Mouse (Mus musculus): Measurements from ENCODE around the gene Hcfc1. TPM values are rescaled to one million over a fixed set of nuclear protein-coding genes. Genes with fewer than 3 reads are reported as not detected.

Hcfc1 gene
- polyA plus RNA-seq, 1 experiment from 2014 or later: 78.6 TPM

DNA sequence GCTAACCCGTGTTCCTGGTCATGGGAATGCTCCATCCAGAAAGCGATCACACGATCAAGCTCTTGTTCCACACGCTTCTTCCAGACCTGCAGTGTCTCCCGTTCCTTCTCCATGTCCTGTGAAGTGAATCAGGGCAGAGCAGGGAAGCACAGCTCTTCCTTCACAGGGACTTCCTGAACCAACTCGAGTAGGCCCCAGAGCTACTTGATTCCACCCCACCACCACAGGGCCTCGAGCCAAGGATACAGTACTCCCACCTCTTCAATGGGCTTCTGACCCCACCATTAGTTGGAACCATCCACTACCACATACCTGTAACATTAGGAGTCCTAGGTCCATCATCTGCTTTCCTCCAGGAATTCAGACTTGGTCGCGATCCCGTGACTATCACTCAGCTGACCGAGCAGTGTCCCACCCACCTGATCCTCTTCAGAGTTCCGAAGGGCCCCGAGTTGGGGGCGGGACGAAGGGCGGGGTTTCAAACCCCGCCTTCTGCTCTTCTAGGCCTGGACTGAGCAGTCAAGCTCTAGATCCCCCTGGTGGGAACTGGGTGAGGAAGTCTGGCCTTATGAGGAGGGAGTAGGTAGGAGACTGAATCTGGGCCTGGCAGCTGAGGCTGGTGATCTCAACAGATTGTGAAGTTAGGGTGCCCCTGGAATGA is 35.6 kb downstream of the Hcfc1 start, which contains the start of gene Renbp:
Gene Renbp, minus strand, starts transcription at position 449 of the 661 bp plus-strand sequence.
- no peaks in the 10 kb centered on the region for H3K36me3 ChIP-seq
- peak within 1 kb of the TSS; percentile 31 for H3K4me2 ChIP-seq (replicated peaks)
- H3K4me1 ChIP-seq: no peaks in the 10 kb centered on the region
- no peak within 1 kb of the TSS for H3K4me3 ChIP-seq
- H3K27me3 ChIP-seq: no peaks in the 10 kb centered on the region
- ATAC-seq (ENCODE audit: low FRiP score): peak; percentile 50; the same call in 1 of the 2 replicates
- 40% methylated on average over 17 of the region's 17 CpGs for WGBS
- no peaks in the 10 kb centered on the region for H3K9me3 ChIP-seq (replicated peaks)
- H3K9ac ChIP-seq: no peak within 1 kb of the TSS
- H3K27ac ChIP-seq: no peak within 1 kb of the TSS

GRCm38 (mm10) chrX:73922550-73922882 is 43.6 kb downstream of the Hcfc1 start:
- Histone ChIP-seq H3K4me1 (peaks cover 4% of the 10 kb centered on the region; the same call in 1 of the 2 replicates), H3K4me3 (peak overlapping the region; percentile 51), H3K27me3 (no peaks in the 10 kb centered on the region), H3K9ac (peak overlapping the region; percentile 60), H3K4me2 (replicated peaks) (peak overlapping the region; percentile 71), H3K36me3 (0 out of 2 replicates have a peak, but pooled peaks cover 13% of the 10 kb centered on the region), H3K9me3 (replicated peaks) (no peaks in the 10 kb centered on the region), H3K27ac (no peak overlapping the region)
- 76% methylated on average over 7 of the region's 8 CpGs for whole genome bisulfite sequencing
- no peak for ATAC-seq (ENCODE audit: low FRiP score)

DNA sequence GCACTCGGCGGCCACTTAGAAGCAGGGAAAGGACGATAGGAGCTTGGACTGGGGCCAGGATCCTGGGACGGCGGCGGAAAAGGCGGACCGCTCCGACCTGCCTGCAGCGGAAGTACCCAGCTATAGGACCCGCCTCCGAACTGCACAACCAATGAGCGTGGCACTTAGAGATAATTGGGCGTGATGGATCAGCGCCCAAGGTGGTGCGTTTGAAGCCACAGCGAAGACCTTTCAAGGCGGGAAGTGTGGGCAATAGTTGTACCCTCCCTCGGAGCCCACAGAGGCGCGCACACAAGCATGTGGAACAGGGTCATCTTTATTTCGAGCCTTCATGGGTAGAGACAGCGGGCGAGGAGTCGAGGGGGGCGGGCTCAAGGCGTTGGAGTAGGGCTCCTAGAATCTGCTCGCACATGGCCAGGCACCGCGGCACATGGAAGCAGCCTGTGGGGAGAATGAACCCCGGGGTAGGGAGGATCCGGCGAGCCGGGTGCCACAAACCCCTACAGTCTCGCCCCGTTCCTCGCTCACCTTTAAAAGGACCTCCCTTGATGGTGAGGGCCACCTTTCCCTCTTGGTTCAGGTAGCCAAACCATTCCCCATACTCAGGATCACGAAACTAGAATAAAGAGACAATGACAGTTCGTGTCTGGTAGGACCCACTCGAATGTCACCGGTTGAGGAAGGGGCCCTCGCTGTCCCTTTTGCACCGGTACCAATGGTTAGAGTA is 44.2 kb downstream of the Hcfc1 start, which contains the start of the genes Arhgap4 and Naa10:
Gene Arhgap4, minus strand, starts transcription at position 48 of the 727 bp plus-strand sequence.
Gene Naa10, minus strand, starts transcription at position 122 of the 727 bp plus-strand sequence.
- Histone ChIP-seq H3K9ac (peak within 1 kb of the TSS; percentile 72), H3K27ac (peak within 1 kb of the TSS; percentile 68)
- WGBS: 21% methylated on average over 39 of the region's 43 CpGs

GRCm38 (mm10) chrX:73921285-73921822 is 44.8 kb downstream of the Hcfc1 start:
- H3K27ac ChIP-seq: peak overlapping the region; percentile 68
- H3K4me1 ChIP-seq: peaks cover 4% of the 10 kb centered on the region; the same call in 1 of the 2 replicates
- H3K9me3 ChIP-seq (replicated peaks): no peaks in the 10 kb centered on the region
- H3K27me3 ChIP-seq: no peaks in the 10 kb centered on the region
- peak overlapping the region; percentile 72 for H3K9ac ChIP-seq
- 0 out of 2 replicates have a peak, but pooled peaks cover 13% of the 10 kb centered on the region for H3K36me3 ChIP-seq
- ATAC-seq (ENCODE audit: low FRiP score): peak; percentile 68
- H3K4me3 ChIP-seq: peak overlapping the region; percentile 51
- WGBS: 24% methylated on average over 34 of the region's 34 CpGs
- H3K4me2 ChIP-seq (replicated peaks): peak overlapping the region; percentile 71

More for the DNA sequence above, 44.2 kb downstream of the Hcfc1 start, which contains the start of the genes Arhgap4 and Naa10:
- no peaks in the 10 kb centered on the region for H3K27me3 ChIP-seq
- H3K36me3 ChIP-seq: 0 out of 2 replicates have a peak, but pooled peaks cover 13% of the 10 kb centered on the region
- peak within 1 kb of the TSS; percentile 71 for H3K4me2 ChIP-seq (replicated peaks)
- H3K9me3 ChIP-seq (replicated peaks): no peaks in the 10 kb centered on the region
- peaks cover 4% of the 10 kb centered on the region; the same call in 1 of the 2 replicates for H3K4me1 ChIP-seq
- ATAC-seq (ENCODE audit: low FRiP score): peak; percentile 98
- H3K4me3 ChIP-seq: peak within 1 kb of the TSS; percentile 51

DNA sequence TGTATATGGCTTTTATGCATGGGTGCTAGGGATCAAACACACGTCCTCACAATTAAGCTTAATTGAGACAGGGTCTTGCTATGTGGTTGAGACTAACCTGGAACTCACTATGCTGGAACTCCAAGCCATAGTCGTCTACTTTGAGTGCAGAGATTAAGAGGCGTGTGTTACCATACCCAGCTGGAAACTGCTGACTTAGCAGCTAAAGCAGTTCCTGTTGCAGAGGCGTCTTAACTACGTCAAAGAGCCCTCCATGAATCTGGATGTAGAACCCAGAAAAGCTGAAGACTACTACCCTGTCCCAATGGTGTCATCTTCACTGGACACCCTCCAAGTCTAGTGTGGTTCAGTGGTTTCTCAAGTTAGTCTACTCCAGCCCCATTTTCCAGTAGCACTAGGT is 47.5 kb downstream of the Hcfc1 start:
- Histone ChIP-seq H3K27ac (no peak overlapping the region), H3K27me3 (no peaks in the 10 kb centered on the region), H3K4me3 (no peak overlapping the region), H3K4me1 (peaks cover 4% of the 10 kb centered on the region), H3K9ac (no peak overlapping the region), H3K36me3 (0 out of 2 replicates have a peak, but pooled peaks cover 13% of the 10 kb centered on the region), H3K4me2 (replicated peaks) (no peak overlapping the region), H3K9me3 (replicated peaks) (no peaks in the 10 kb centered on the region)
- 85% methylated on average over 5 of the region's 5 CpGs for WGBS
- ATAC-seq (ENCODE audit: low FRiP score): no peak

- H3K27me3 ChIP-seq: no peaks in the 10 kb centered on the region
- H3K4me2 ChIP-seq (replicated peaks): no peak overlapping the region
- no peaks in the 10 kb centered on the region for H3K9me3 ChIP-seq (replicated peaks)
- 80% methylated on average over 8 of the region's 8 CpGs for WGBS
- no peak overlapping the region for H3K27ac ChIP-seq
- H3K36me3 ChIP-seq: 0 out of 2 replicates have a peak, but pooled peaks cover 13% of the 10 kb centered on the region
- H3K9ac ChIP-seq: no peak overlapping the region
- no peak for ATAC-seq (ENCODE audit: low FRiP score)
- peaks cover 4% of the 10 kb centered on the region for H3K4me1 ChIP-seq
- H3K4me3 ChIP-seq: no peak overlapping the region
Observed at GRCm38 (mm10) chrX:73916945-73917344, 49.2 kb downstream of the Hcfc1 start.

DNA sequence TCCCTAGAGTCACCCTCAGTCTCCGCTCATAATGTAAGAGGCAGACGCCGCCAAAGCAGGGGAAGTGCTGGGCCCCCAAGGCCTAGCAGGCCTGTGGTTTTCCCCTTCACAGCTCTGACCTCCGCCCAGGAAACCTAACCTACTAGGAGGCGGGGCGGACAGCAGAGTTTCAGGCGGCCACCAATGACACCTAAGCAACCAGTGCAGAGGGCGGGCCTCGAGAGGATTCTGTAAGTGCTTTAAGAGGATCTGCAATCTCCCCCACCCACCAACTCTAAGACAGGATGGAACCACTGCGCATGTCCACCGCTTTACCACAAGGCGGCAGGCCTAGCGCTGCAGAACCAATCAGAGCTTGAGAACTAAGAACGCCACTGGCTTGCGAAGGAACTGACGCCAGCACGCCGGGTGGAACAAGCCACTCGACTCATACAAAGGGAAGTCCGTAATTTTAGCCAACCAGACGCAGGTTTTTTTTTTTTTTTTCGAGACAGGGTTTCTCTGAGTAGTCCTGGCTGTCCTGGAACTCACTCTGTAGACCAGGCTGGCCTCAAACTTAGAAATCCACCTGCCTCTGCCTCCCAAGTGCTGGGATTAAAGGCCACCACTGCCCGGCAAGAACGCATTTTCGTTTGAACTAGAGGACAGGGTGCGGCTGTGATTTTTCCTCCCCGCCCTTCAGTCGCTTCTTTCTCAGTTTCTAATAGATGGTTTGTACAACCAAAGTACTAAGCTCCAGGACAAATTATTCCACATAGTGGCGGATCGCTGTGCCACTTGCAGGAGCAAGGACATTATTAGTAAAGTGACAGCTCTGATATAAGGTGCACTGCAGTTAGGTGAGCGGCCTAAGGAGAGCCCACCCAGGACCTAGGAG is 51.1 kb downstream of the Hcfc1 start:
- 26% methylated on average over 31 of the region's 31 CpGs for WGBS
- Histone ChIP-seq H3K4me2 (replicated peaks) (peak overlapping the region; percentile 42), H3K27ac (peak overlapping the region; percentile 75), H3K4me1 (peaks cover 4% of the 10 kb centered on the region; the same call in 1 of the 2 replicates), H3K9ac (no peak overlapping the region; the same call in 1 of the 2 replicates), H3K36me3 (0 out of 2 replicates have a peak, but pooled peaks cover 13% of the 10 kb centered on the region), H3K27me3 (peaks cover 2% of the 10 kb centered on the region; the same call in 1 of the 2 replicates), H3K4me3 (peak overlapping the region; percentile 18; the same call in 1 of the 2 replicates), H3K9me3 (replicated peaks) (no peaks in the 10 kb centered on the region)
- peak; percentile 95 for ATAC-seq (ENCODE audit: low FRiP score)

DNA sequence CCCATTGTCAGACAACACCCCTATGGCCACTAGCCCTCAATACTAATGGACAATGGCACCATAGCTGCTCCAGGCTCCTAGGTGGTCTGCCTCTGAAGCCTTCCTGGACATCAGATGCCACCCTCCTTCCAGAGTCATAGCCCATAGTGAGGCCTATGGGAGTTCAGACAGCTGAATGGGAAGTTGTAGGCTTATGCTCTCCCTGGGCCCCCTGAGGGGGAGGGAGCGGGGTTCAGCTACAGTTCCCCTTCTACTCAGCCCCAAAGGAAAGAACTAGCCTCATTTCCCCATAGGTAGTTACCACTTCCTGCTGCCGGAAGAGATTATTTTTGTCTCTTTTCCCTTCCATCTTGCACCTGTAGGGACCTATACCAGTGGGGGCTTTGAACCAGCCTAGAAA is 54.6 kb downstream of the Hcfc1 start:
- no peak overlapping the region for H3K9ac ChIP-seq
- H3K27me3 ChIP-seq: peaks cover 2% of the 10 kb centered on the region; the same call in 1 of the 2 replicates
- H3K9me3 ChIP-seq (replicated peaks): no peaks in the 10 kb centered on the region
- no peak for ATAC-seq (ENCODE audit: low FRiP score)
- no peak overlapping the region for H3K4me2 ChIP-seq (replicated peaks)
- H3K4me1 ChIP-seq: peaks cover 4% of the 10 kb centered on the region; the same call in 1 of the 2 replicates
- H3K27ac ChIP-seq: no peak overlapping the region
- H3K4me3 ChIP-seq: no peak overlapping the region
- WGBS: 88% methylated on average over 2 of the region's 2 CpGs
- H3K36me3 ChIP-seq: no peaks in the 10 kb centered on the region

DNA sequence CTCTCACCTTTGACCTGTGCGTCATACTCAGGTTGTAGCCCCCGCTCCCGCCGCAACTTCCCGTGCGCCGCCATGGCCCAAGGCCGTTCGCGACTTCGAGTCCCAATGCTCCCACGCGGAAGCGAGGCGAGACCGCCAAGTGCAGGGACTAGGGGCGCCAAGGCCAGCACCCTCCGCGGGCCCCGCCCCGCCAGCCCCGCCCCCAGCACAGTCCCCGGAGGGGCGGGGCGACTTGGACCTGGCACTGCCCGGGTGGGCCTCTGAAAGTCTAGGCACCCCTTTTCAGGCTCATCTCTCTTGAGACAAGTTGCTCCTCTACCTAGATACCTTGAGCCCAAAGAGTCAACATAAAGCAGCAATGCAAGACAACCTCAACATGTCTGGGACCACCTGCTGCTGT is 55.0 kb downstream of the Hcfc1 start:
- no peak for ATAC-seq (ENCODE audit: low FRiP score)
- no peak overlapping the region for H3K27ac ChIP-seq
- WGBS: 19% methylated on average over 21 of the region's 26 CpGs

GRCm38 (mm10) chrX:73910451-73910850 is 55.7 kb downstream of the Hcfc1 start:
- H3K27me3 ChIP-seq: peaks cover 2% of the 10 kb centered on the region; the same call in 1 of the 2 replicates
- no peaks in the 10 kb centered on the region for H3K9me3 ChIP-seq (replicated peaks)
- H3K4me1 ChIP-seq: peaks cover 4% of the 10 kb centered on the region; the same call in 1 of the 2 replicates
- H3K4me2 ChIP-seq (replicated peaks): no peak overlapping the region
- H3K27ac ChIP-seq: no peak overlapping the region
- H3K4me3 ChIP-seq: no peak overlapping the region
- H3K36me3 ChIP-seq: no peaks in the 10 kb centered on the region
- H3K9ac ChIP-seq: no peak overlapping the region
- ATAC-seq (ENCODE audit: low FRiP score): no peak

More for the DNA sequence above, 55.0 kb downstream of the Hcfc1 start:
- Histone ChIP-seq H3K4me3 (no peak overlapping the region), H3K9ac (no peak overlapping the region), H3K27me3 (peaks cover 2% of the 10 kb centered on the region; the same call in 1 of the 2 replicates), H3K4me1 (peaks cover 4% of the 10 kb centered on the region; the same call in 1 of the 2 replicates), H3K36me3 (no peaks in the 10 kb centered on the region), H3K4me2 (replicated peaks) (peak overlapping the region; percentile 41), H3K9me3 (replicated peaks) (no peaks in the 10 kb centered on the region)

DNA sequence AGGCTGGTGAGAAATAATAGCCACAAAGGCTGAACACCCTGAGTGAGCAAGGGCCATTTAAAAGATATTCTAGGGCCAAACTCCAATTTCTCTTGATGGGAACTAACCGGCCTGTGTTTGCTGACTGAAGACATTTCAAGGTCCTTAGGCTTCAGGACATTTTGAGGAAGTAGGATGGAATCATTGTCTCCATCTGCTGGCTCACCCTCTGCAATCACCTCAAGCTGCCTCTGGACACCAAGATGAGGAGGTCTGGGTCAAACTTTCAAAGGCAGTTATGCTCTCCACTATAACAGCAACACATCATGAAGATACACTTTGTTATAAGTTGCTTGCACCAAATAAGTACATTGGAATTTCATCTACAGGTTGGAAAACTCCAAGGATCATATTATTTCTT is 56.1 kb downstream of the Hcfc1 start:
- no peak overlapping the region for H3K9ac ChIP-seq
- H3K36me3 ChIP-seq: no peaks in the 10 kb centered on the region
- H3K9me3 ChIP-seq (replicated peaks): no peaks in the 10 kb centered on the region
- H3K4me3 ChIP-seq: no peak overlapping the region
- H3K4me2 ChIP-seq (replicated peaks): no peak overlapping the region
- WGBS: 94% methylated on average over 1 of the region's 1 CpGs
- ATAC-seq (ENCODE audit: low FRiP score): no peak
- H3K27me3 ChIP-seq: peaks cover 2% of the 10 kb centered on the region; the same call in 1 of the 2 replicates
- peaks cover 4% of the 10 kb centered on the region; the same call in 1 of the 2 replicates for H3K4me1 ChIP-seq
- H3K27ac ChIP-seq: no peak overlapping the region
